Mouse (Mus musculus) hindbrain, embryonic 15.5 days (tissue): ENCODE measurements at regions not wholly inside any gene's neighbourhood (a gene's known extent, or its start where the extent isn't known, plus 50 kb on each side); places are given as distances from the start of the nearest gene placed in this dataset.

Experiments used
- ATAC-seq: fragments of 200-750 bp; cut with Nextera tagmentation; 2 replicates; pipeline ENCODE4 v1.8.0; 2017; ENCODE audit warnings: low read depth, moderate number of reproducible peaks, moderate TSS enrichment; ENCODE audit not compliant: low FRiP score
- H3K27ac ChIP-seq: fragments of 300-500 bp; sonication (generic); replicated peaks from 2 replicates; pipeline ENCODE4 v1.5.1; 2015; ENCODE audit warnings: mild to moderate bottlenecking, inconsistent platforms
- H3K27me3 ChIP-seq: fragments of 300-500 bp; sonication (generic); 2 replicates; pipeline ENCODE4 v1.6.1; 2015; ENCODE audit warnings: control low read depth, inconsistent platforms
- H3K36me3 ChIP-seq: fragments of 300-500 bp; sonication (generic); 2 replicates; pipeline ENCODE4 v1.6.1; 2015; ENCODE audit warnings: control low read depth, inconsistent platforms
- H3K4me1 ChIP-seq: fragments of 300-500 bp; sonication (generic); replicated peaks from 2 replicates; pipeline ENCODE4 v1.6.1; 2015; ENCODE audit warnings: control low read depth, inconsistent platforms
- H3K4me2 ChIP-seq: fragments of 300-500 bp; sonication (generic); 2 replicates; pipeline ENCODE4 v1.6.1; 2015; ENCODE audit warnings: moderate library complexity, mild to moderate bottlenecking, inconsistent platforms
- H3K4me3 ChIP-seq: fragments of 300-500 bp; sonication (generic); 2 replicates; pipeline ENCODE4 v1.5.1; 2015; ENCODE audit warnings: mild to moderate bottlenecking, inconsistent platforms
- H3K9ac ChIP-seq: fragments of 300-500 bp; sonication (generic); 2 replicates; pipeline ENCODE4 v1.6.1; 2015; ENCODE audit warnings: inconsistent platforms
- H3K9me3 ChIP-seq: fragments of 300-500 bp; sonication (generic); 2 replicates; pipeline ENCODE4 v1.6.1; 2016; ENCODE audit warnings: control low read depth, inconsistent platforms
- whole genome bisulfite sequencing: fragments of 180-500 bp; shearing (Covaris S2); methylation state at CpG from one replicate; pipeline ENCODE4 v1.1.7; 2015; 5-methylcytosine and 5-hydroxymethylcytosine counted together

DNA sequence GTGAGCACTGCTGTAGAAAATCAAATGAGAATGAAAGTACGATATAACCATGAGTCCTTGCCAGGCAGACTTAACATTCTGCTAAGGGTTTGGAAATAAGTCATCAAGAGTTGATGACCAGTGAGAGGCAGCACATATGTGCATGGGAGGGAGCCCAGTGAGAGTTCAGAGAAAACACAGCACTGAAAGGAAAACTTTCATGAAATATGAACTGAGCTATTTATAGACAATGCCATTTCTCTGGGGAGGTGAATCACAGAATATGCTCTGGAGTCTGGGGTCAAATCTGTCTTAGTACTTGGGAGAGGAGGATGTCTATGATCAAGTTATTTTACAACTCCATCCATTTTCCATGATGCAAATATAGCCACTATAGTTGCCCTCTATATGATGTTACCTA, 579.4 kb upstream of the Isx start:
- Histone ChIP-seq H3K36me3 (no peaks in the 10 kb centered on the region), H3K4me1 (no peaks in the 10 kb centered on the region), H3K27me3 (no peaks in the 10 kb centered on the region), H3K4me2 (no peak overlapping the region), H3K4me3 (no peak overlapping the region), H3K27ac (no peak overlapping the region), H3K9me3 (no peaks in the 10 kb centered on the region), H3K9ac (no peak overlapping the region)
- ATAC-seq = no peak
- 79% methylated on average over 1 of the region's 1 CpGs for WGBS

DNA sequence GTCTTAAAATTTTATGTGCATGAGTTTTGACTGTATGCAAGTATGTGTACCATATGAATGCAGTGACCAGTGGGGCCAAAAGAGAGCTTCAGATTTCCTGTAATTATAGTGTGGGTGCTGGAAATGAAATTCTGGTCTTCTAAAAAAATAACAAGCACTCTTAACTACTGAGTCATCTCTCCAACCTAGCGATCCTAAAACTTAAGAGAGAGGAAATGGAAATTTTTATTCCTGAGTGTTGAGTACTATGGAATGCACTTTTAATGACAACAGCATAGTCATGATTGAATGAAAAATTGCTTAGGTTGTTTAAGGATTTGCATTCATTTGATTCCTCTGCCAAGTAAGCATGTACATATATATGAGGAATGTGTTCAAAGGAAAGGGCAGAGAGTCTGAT, 575.3 kb upstream of the Isx start:
- WGBS = 72% methylated on average over 1 of the region's 1 CpGs
- no peak overlapping the region for H3K4me2 ChIP-seq
- H3K27ac ChIP-seq = no peak overlapping the region
- H3K4me3 ChIP-seq = no peak overlapping the region
- H3K9me3 ChIP-seq = no peaks in the 10 kb centered on the region
- H3K36me3 ChIP-seq = no peaks in the 10 kb centered on the region
- no peaks in the 10 kb centered on the region for H3K4me1 ChIP-seq
- H3K27me3 ChIP-seq = no peaks in the 10 kb centered on the region
- ATAC-seq = no peak
- H3K9ac ChIP-seq = no peak overlapping the region

DNA sequence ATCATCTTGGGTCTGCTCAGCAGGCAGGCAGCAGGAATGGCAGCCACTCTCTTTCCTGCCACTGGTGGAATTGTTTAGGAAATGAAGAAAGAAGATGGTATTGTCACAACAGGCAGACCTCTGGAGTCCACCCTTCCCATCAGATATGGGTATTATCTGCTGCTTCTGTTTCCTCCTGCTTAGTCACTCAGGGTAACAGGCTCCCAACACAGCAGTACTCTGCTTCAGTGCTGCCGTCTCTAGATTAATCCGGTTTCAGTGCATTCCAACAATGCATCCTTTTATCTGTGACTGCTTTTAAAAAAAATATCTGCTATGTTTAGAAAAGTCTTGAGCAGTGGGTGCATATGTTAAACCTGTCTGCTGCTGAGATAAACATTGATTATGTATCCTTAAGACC, 563.2 kb upstream of the Isx start:
- H3K27me3 ChIP-seq = no peaks in the 10 kb centered on the region
- H3K36me3 ChIP-seq = no peaks in the 10 kb centered on the region
- no peak overlapping the region for H3K4me3 ChIP-seq
- WGBS = 69% methylated on average over 2 of the region's 2 CpGs
- no peaks in the 10 kb centered on the region for H3K4me1 ChIP-seq
- no peak overlapping the region for H3K27ac ChIP-seq
- no peak overlapping the region for H3K4me2 ChIP-seq
- H3K9me3 ChIP-seq = no peaks in the 10 kb centered on the region
- H3K9ac ChIP-seq = no peak overlapping the region
- 0 out of 2 replicates have a peak, but pooled peaks have one; percentile 63 for ATAC-seq

DNA sequence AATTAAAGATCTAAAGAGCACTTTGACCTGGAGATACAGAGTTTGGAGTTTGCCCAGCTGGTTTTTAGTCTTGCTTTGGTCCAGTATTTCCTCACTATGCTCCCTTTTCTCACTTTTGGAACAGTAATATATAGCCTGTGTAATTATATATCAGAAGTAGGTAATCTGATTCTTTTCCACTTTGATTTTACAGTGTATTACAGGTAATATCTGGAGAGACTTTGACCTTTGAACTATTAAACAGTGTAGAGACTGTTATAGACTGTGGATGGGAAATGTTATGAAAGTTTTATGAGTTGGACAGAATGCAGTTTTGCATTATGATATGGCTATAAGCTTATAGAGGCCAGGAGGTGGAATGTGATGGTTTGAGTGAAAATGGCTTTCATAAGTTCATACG, 557.6 kb upstream of the Isx start:
- Histone ChIP-seq H3K9me3 (no peaks in the 10 kb centered on the region), H3K27me3 (no peaks in the 10 kb centered on the region), H3K9ac (no peak overlapping the region), H3K4me3 (no peak overlapping the region), H3K4me2 (no peak overlapping the region), H3K4me1 (no peaks in the 10 kb centered on the region), H3K36me3 (no peaks in the 10 kb centered on the region), H3K27ac (no peak overlapping the region)
- no peak for ATAC-seq
- WGBS = 89% methylated on average over 1 of the region's 1 CpGs

DNA sequence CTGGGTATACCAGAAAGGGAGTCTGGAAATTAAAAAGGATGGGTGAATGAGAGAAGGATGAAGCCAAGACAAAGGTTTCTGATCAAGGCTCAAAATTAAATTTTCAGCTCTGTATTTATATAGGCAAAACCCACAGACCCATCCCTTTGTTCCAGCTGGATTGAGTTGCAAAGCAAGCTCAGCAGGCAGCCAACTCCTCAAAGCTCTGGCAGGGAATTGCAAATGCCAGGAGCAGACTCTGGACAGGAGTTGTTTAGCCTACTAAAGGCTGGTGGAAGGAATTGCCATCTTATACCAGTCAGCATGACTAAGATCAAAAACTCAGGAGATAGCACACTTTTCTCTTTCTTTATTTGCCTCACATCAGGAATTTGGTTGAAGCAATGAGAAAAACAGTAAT, 545.5 kb upstream of the Isx start:
- Histone ChIP-seq H3K27ac (no peak overlapping the region), H3K27me3 (no peaks in the 10 kb centered on the region), H3K4me2 (no peak overlapping the region), H3K36me3 (no peaks in the 10 kb centered on the region), H3K4me1 (no peaks in the 10 kb centered on the region), H3K9ac (no peak overlapping the region), H3K9me3 (no peaks in the 10 kb centered on the region), H3K4me3 (no peak overlapping the region)
- ATAC-seq = no peak

DNA sequence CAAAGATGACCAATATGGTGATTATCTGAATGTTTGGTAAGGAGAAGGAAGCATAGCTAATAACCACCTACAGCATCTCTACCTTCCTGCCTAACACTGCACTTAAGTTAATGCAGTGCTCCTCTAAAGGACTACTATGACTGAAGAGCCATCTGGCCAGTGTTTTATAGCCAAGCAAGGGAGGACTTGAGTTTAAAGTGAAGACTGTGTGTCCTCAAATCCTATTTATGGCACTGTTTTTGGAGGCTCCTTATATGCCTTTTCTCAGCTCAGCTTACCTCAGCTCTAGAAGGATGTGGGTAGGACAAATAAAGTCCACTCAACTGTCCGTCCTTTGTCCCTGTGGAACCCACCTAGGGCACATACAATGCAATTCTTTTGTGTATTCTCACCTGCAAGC, 529.0 kb upstream of the Isx start:
- Histone ChIP-seq H3K4me3 (no peak overlapping the region), H3K27ac (no peak overlapping the region), H3K27me3 (no peaks in the 10 kb centered on the region), H3K36me3 (no peaks in the 10 kb centered on the region), H3K9ac (no peak overlapping the region), H3K9me3 (no peaks in the 10 kb centered on the region), H3K4me1 (no peaks in the 10 kb centered on the region), H3K4me2 (no peak overlapping the region)
- 93% methylated on average over 1 of the region's 1 CpGs for WGBS
- no peak for ATAC-seq
